Mouse (Mus musculus): ENCODE measurements at regions not wholly inside any gene's neighbourhood (a gene's known extent, or its start where the extent isn't known, plus 50 kb on each side); places are given as distances from the start of the nearest gene placed in this dataset.

GRCm38 (mm10) chr9:43387397-43387796, 76.7 kb downstream of the Trim29 start:
- intact Hi-C loops (cut with DNase I) = no loop called here

GRCm38 (mm10) chr9:43389491-43390083, 78.9 kb downstream of the Trim29 start:
- intact Hi-C loops (cut with DNase I) = no loop called here

GRCm38 (mm10) chr9:43392467-43393064, 81.9 kb downstream of the Trim29 start:
- intact Hi-C loops (cut with DNase I) = no loop called here

- intact Hi-C loops (cut with DNase I) = no loop called here
Observed at GRCm38 (mm10) chr9:43394204-43394603, 83.6 kb downstream of the Trim29 start.

- intact Hi-C loops (cut with DNase I) = no loop called here
Observed at GRCm38 (mm10) chr9:43395209-43395608, 84.6 kb downstream of the Trim29 start.

- intact Hi-C loops (cut with DNase I) = no loop called here
Observed at GRCm38 (mm10) chr9:43396566-43396965, 85.9 kb downstream of the Trim29 start.

GRCm38 (mm10) chr9:43408493-43408892, 97.8 kb downstream of the Trim29 start:
- intact Hi-C loops (cut with DNase I) = no loop called here

DNA sequence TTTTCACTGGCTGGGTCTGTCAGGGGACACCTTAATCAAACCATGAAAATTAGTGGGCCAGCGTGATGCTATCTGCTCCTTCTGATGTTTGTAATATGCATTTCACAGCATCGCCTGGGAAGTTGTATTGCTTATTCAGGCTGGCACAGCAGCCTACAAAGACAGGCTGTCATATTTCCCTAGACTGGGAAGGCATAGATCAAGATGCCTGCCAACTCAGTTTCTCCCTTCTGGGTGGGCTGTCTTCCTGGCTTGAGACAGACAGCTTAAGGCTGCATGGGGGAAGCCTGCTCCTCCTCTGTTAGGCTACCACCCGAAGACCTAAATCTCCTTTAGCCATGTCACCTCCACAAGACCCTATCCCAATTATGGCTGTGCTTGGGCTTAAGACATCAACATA, 101.8 kb downstream of the Trim29 start:
- intact Hi-C loops (cut with DNase I) = no loop called here

- intact Hi-C loops (cut with DNase I) = no loop called here
Observed at GRCm38 (mm10) chr9:43419993-43420715, 109.5 kb downstream of the Trim29 start.

GRCm38 (mm10) chr9:43427007-43427406, 116.4 kb downstream of the Trim29 start:
- intact Hi-C loops (cut with DNase I) = no loop called here

GRCm38 (mm10) chr9:43433953-43434352, 123.3 kb downstream of the Trim29 start:
- intact Hi-C loops (cut with DNase I) = no loop called here

- intact Hi-C loops (cut with DNase I) = no loop called here
Observed at GRCm38 (mm10) chr9:43438476-43438875, 127.8 kb downstream of the Trim29 start.

GRCm38 (mm10) chr9:43440959-43441510, 130.4 kb downstream of the Trim29 start:
- intact Hi-C loops (cut with DNase I) = no loop called here

- intact Hi-C loops (cut with DNase I) = no loop called here
Observed at GRCm38 (mm10) chr9:43445491-43445890, 134.8 kb downstream of the Trim29 start.

GRCm38 (mm10) chr9:43447372-43447771, 136.7 kb downstream of the Trim29 start:
- intact Hi-C loops (cut with DNase I) = no loop called here

DNA sequence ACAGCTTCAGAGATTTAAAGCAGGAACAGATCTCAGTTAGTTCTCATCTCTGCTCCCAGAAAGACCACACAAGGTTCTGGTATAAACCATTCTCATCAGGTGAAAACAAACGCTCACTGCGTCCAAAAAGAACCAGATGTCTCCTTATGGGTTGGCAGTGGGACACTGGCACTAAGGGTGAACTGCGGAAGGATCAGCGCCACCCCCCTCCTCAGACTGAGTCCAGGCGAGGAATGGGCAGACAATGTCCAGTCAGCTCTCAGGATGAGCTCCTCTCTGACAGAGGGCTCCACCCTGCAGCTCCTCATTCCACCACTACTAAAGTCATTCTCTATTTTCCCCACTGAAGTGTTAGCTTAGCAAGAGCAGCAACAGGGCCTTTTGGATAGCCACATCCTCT, 138.3 kb downstream of the Trim29 start:
- intact Hi-C loops (cut with DNase I) = no loop called here

GRCm38 (mm10) chr9:43453953-43454582, 143.4 kb downstream of the Trim29 start:
- intact Hi-C loops (cut with DNase I) = no loop called here

GRCm38 (mm10) chr9:43457736-43458135, 147.1 kb downstream of the Trim29 start:
- intact Hi-C loops (cut with DNase I) = no loop called here

- intact Hi-C loops (cut with DNase I) = no loop called here
Observed at GRCm38 (mm10) chr9:43461131-43461530, 150.5 kb downstream of the Trim29 start.

DNA sequence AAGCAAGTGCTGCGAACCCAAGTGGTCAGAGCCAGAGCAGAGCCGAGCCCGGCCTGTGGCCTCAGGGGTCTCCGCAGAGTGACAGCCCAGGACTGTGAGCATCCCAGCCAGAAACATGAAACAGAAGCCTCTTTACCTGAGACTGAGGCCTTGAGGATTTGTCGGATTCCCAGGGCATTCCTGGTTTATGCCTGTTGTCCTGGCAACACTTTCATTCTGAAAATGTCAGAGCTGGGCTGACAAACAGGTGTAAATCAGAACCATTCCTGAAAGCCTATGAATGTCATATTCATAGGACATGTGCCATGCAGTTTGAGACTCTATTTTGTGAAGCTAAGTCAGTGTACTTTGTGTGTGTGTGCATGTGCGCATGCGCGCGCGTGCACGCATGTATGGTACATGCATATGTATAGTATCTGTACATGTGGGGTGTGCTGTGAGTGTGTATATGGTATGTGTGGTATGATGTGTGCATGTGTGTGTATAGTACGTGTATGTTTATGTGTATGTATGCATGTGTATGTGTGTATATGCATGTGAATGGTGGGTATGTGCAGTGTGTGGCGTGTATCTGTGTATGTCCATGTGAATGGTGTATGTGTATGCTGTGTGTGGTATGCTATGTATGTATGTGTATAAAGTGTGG, 152.9 kb downstream of the Trim29 start:
- intact Hi-C loops (cut with DNase I) = no loop called here

- intact Hi-C loops (cut with DNase I) = no loop called here
Observed at GRCm38 (mm10) chr9:43465129-43465528, 154.5 kb downstream of the Trim29 start.
